Mouse (Mus musculus) activated CD4-positive, CD25-positive, alpha-beta regulatory T cell, adult 4 months (primary cell): ENCODE measurements around the gene Opn1mw. TPM values are rescaled to one million over a fixed set of nuclear protein-coding genes. Genes with fewer than 3 reads are reported as not detected.
"Not testable (repeated sequence)": the region's sequence is repeated elsewhere in the genome, so short reads cannot be mapped to it uniquely, and the experiment has no call there.

Experiments
- ATAC-seq: one replicate; pipeline ENCODE4 v1.8.0; 2017
- polyA plus RNA-seq, 2 experiments: library from polyadenylated mRNA; unstranded; fragments of 100-300 nt; shearing (Covaris generic); gene quantifications; one replicate each; pipeline ENCODE4 v1.2.1; 2017

Gene Opn1mw
- not detected for polyA plus RNA-seq

- no peak for ATAC-seq
Observed at GRCm38 (mm10) chrX:74127164-74127563, at the start of gene Opn1mw. Opn1mw (plus strand) TSS chrX:74127464.

DNA sequence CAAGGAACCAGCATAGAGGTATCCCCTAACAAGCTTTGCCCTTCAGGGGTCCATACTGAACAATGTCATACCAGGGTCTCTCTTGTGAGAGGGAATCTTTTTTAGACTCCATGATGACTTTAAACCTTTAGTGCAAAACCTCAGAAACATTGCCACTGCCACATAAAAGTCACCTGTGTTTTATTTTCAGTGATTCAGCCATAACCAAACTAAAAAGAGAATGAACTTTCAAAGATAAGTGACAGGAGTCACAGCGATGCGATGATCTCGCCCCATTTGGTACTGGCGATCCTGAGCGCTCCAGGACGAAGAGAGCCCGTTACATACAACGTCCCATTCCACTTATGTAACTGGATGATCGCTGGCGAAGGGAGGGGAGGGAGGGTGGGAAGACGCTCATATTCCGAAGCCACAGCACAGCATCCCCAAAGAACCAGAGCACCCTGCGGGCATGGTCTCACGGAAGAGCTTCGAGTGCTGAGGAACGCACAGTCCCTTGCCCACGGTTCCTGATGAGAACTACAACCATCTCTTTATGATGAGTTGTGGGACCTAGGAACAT lies 42.9 kb upstream of the Opn1mw start:
- no peak for ATAC-seq

GRCm38 (mm10) chrX:74084946-74085498 lies 42.2 kb upstream of the Opn1mw start:
- peak; percentile 33 for ATAC-seq

DNA sequence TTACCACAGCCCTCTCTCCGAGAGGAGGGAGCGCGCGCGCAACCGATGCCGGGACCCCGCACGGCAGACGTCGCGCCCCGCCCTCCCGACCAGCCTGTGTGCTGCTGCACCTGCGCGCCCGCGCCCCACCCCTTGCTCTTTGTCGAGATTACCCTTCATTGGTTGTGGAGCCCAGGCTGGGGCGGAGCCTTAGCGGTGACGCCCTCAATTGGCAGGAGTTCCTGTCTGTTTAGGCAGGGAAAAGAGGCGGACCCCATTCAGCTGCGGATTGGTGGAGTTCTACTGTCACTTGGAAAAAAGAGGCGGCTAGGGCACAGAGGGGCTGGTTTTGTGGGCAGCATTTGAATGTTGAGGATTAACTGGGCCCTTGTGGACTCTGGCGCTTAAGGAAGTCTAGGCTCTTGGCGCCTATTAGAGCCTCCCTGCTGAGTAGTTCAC lies 41.6 kb upstream of the Opn1mw start:
- peak; percentile 96 for ATAC-seq

DNA sequence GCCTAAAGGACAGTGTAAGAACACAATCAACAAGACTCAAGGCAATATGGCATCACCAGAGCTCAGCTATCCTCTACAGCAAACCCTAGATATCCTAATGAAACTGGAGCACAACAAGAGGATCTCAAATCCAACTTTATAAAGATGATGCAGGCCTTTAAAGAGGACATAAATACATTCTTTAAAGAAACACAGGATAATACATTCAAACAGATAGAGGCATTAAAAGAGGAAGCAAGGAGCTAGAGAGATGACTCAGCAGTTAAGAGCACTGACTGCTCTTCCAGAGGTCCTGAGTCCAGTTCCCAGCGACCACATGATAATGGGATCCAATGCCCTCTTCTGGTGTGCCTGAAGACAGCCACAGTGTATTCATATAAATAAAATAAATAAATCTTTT lies 32.1 kb upstream of the Opn1mw start:
- no peak for ATAC-seq

DNA sequence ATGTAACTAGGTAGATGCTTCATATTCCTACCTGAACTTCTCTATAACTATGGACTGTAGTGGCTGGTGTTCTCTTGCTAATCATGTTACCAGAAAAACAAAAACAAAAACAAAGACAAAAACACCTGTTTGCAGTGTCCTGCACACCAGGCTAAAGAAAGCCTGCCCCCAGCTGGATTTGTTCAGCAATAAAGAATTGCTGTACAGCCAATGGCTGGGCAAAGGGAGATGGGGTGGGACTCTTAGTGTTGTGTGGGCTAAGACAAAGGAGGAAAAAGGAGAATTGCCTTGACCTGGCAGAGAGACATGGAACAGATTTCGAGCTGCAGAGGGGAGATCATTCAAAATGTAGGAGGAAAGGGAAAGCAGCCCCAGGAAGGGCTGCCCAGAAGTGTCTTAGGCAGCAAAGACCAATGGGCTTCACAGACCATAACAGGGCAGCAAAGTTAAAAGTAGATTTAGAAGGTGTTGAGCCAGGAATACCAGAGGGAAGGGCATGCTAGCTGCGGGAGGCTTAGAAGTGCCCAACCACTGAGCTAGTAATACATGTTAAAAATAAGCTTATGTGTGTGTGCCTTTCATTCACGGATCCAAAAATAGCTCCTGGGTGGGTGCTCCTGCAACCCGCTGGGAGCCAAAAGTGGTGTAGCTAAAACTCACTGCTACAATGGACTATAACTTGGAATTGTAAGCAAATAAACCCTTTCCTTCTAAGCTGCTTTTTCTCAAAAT lies 23.6 kb upstream of the Opn1mw start:
- no peak for ATAC-seq

DNA sequence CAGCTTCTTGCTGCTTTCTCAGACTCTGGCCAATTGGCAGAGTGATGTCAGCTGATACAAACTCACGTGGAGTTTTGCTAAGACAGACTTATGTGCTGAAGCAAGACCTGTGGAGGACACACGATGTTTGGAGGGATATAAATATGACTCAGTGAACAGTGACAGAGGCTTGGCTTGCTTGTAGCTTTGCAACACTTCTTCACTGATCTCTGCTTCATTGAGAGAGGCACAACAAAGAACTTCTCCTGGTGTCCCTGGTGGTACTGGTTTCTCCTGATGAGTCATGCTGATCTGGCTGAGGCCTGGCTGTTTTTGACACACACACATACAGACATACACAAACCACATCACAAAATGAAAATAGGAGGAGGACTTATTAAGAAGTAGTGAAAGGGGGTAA lies 21.3 kb upstream of the Opn1mw start:
- no peak for ATAC-seq

DNA sequence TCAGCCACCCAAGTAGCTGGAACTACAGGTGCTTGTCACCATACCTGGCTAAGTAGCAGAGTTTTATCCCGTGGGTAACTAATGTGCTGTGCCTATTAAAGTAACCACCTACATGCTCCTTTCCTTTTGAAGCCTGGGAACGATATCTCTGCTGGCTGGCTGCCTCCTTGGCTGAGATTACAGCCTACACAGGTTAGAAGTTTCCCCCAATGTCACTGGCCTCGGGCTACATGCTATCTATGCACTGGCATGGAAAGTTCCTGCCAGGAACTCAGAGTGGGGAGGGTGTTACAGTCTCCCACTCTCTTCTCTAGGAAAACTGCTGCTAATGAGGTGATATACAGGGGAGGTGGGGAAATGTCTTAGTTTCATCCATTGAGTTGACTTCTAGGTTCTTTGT lies 18.5 kb upstream of the Opn1mw start:
- ATAC-seq: no peak

GRCm38 (mm10) chrX:74114036-74114435 lies 13.2 kb upstream of the Opn1mw start:
- ATAC-seq: no peak

DNA sequence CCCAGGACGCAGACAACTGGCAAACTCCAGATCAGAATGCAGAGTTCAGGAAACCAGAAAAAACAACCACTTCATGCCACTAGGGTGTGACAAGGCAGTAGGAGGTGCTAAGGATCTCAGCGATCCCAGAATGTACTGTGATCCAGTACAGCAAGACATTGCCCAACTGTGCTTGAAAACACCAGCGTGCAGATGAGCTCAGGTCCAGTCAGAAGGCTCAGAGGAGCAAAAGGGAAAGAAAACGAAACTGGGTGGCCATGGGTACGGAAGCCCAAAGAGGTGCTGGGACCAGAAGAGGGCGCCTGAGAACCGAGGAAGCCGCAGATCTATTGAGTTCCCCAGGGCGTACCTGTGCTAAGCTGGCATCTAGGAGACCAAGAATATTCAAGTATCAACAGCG lies 11.8 kb upstream of the Opn1mw start:
- peak; percentile 91 for ATAC-seq

DNA sequence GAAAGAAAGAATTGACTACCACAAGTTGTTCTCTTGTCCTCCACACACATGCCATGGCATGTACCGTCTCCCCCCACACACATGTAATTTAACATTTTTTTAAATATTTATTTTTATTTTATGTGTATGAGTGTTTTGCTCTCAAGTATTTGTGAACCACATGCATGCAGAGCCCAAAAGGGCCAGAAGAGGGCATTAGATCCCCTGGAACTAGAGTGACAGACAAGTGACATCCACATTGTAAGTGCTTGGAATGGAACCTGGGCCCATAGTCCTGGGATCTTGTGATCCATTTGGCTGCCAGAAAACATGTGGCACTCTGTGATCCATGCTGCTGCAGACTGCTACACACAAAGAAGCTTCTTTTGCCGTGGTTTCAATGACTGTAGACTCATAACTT lies 2.3 kb upstream of the Opn1mw start:
- ATAC-seq: no peak

DNA sequence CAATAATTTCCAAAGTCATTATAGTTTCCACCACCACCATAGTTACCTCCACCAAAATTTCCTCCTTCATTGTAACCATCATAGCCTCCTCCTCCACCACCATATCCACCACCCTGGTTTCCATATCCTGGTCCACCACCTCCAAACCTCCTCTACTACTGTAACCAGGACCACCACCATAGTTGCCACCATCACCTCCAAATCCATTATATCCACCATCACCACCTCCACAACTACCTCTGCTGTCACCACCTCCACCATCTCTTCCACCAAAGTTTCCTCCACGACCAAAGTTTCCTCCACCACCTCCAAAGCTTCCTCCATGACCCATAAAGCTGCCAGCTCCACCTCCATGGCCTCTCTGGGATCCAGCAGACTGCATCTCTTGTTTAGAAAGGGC lies 8.0 kb downstream of the Opn1mw start, which contains the start of gene Mecp2:
Mecp2 (minus strand) TSS at position 101 of the 400 bp plus-strand sequence.
- not testable (repeated sequence) for ATAC-seq

DNA sequence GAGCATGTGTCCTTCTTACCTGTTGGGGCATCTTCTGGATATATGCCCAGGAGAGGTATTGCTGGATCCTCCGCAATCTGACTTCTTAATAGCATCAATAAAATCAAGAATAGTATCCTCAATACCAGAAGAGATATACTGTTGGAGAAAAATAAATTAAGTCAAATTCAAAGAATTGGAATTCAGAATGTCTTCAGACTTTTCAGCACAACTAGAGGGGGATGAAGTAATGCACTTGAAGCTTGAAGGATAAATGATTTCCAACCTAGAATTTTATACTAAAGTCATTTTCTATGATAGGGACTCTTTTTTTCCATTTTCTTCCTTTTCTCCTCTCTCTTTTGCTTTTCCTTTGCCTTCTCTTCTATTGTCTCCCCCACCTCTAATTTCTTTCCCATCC lies 40.5 kb downstream of the Opn1mw start, which contains the start of gene Tex28:
Tex28 (minus strand) TSS at position 101 of the 400 bp plus-strand sequence.
- no peak for ATAC-seq

DNA sequence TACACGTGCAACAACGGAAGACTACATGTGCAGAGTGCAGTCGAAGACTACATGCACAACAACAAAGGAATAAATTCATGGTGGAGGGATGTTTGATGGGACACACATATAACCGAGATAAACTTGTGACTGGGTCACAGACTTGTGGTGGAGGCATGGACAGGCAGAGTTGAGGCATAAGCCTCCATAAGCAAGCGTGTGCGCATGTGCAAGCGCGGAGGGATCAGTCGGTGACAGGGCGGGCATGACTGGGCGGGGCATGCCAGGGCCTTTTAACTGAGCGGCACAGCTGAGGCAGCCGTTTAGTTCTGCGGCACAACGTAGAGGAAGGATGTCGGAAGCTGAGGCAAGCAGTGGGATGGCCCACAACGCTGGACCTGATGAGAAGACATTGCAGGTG lies 49.7 kb downstream of the Opn1mw start, which contains the start of gene Tktl1:
Tktl1 (plus strand) TSS at position 301 of the 400 bp plus-strand sequence.
- ATAC-seq: no peak

Other genes starting within 250 kb of the Opn1mw start
- gene Avpr2, start 235.4 kb upstream of the Opn1mw start, polyA plus RNA-seq: 1 to 10 TPM; 1.8 to 2.7 TPM
- 1 to 10 TPM; 8.8 to 9.8 TPM for gene L1cam, start 231.4 kb upstream of the Opn1mw start, polyA plus RNA-seq
- gene Arhgap4, start 205.6 kb upstream of the Opn1mw start, polyA plus RNA-seq: 100 to 1,000 TPM; 116 to 144 TPM
- gene Naa10, start 205.5 kb upstream of the Opn1mw start, polyA plus RNA-seq: 100 to 1,000 TPM; 185 to 192 TPM
- gene Renbp, start 196.6 kb upstream of the Opn1mw start, polyA plus RNA-seq: 1 to 10 TPM; 5.2 to 5.8 TPM
- gene Hcfc1, start 161.1 kb upstream of the Opn1mw start, polyA plus RNA-seq: 10 to 100 TPM; 26.8 to 36.6 TPM
- 10 to 100 TPM; 22.5 to 26.5 TPM for gene Irak1, start 103.5 kb upstream of the Opn1mw start, polyA plus RNA-seq
- 10 to 100 TPM; 16.3 to 18.2 TPM for gene Mecp2, start 7.9 kb downstream of the Opn1mw start, polyA plus RNA-seq
- not detected for gene Tex28, start 40.4 kb downstream of the Opn1mw start, polyA plus RNA-seq
- 1 to 10 TPM; 2.6 to 4.5 TPM for gene Tktl1, start 49.8 kb downstream of the Opn1mw start, polyA plus RNA-seq
- 100 to 1,000 TPM; 202 to 298 TPM for gene Flna, start 122.4 kb downstream of the Opn1mw start, polyA plus RNA-seq
- gene Emd, start 127.2 kb downstream of the Opn1mw start, polyA plus RNA-seq: 10 to 100 TPM; 47.0 to 48.0 TPM
- gene Rpl10, start 143.3 kb downstream of the Opn1mw start, polyA plus RNA-seq: 1,000 to 10,000 TPM in 1 of 2 experiments, 100 to 1,000 TPM in 1; 640 to 1,689 TPM
- 10 to 100 TPM; 42.1 to 51.3 TPM for gene Taz, start 154.4 kb downstream of the Opn1mw start, polyA plus RNA-seq
- gene Dnase1l1, start 154.9 kb downstream of the Opn1mw start, polyA plus RNA-seq: 10 to 100 TPM; 16.6 to 18.5 TPM
- 100 to 1,000 TPM; 139 to 153 TPM for gene Atp6ap1, start 169.6 kb downstream of the Opn1mw start, polyA plus RNA-seq
- 100 to 1,000 TPM; 176 to 227 TPM for gene Gdi1, start 177.5 kb downstream of the Opn1mw start, polyA plus RNA-seq
- 10 to 100 TPM; 63.2 to 71.0 TPM for gene Fam50a, start 185.6 kb downstream of the Opn1mw start, polyA plus RNA-seq
- gene Plxna3, start 201.6 kb downstream of the Opn1mw start, polyA plus RNA-seq: 1 to 10 TPM in 1 of 2 experiments, under 1 TPM in 1; 0.74 to 2.5 TPM
- 10 to 100 TPM; 70.4 to 87.6 TPM for gene Lage3, start 226.2 kb downstream of the Opn1mw start, polyA plus RNA-seq
- gene Ubl4a, start 245.8 kb downstream of the Opn1mw start, polyA plus RNA-seq: 10 to 100 TPM; 57.4 to 70.9 TPM
- 10 to 100 TPM; 22.4 to 34.2 TPM for gene Slc10a3, start 245.9 kb downstream of the Opn1mw start, polyA plus RNA-seq